Mouse (Mus musculus) kidney, adult 2 months (tissue): Measurements from ENCODE around the gene Olfr709-ps1. TPM values are rescaled to one million over a fixed set of nuclear protein-coding genes. Genes with fewer than 3 reads are reported as not detected.

Source experiments
- DNase-seq: peaks from one replicate; pipeline ENCODE4 v3.0.0; 2021
- H3K27ac ChIP-seq: fragments of 200-500 bp; 2 replicates; pipeline ENCODE4 v1.5.1; 2012; ENCODE audit warnings: low read depth, low read length, control low read depth, inconsistent platforms; ENCODE audit not compliant: insufficient read depth
- H3K27me3 ChIP-seq: fragments of 200-500 bp; replicated peaks from 2 replicates; pipeline ENCODE4 v1.6.1; 2012; ENCODE audit warnings: mild to moderate bottlenecking, moderate library complexity, low read length, inconsistent platforms; ENCODE audit not compliant: control insufficient read depth, insufficient read depth
- H3K36me3 ChIP-seq: fragments of 200-500 bp; 2 replicates; pipeline ENCODE4 v1.6.1; 2012; ENCODE audit warnings: mild to moderate bottlenecking, moderate library complexity, low read length, inconsistent platforms; ENCODE audit not compliant: control insufficient read depth, insufficient read depth
- H3K4me1 ChIP-seq: fragments of 200-500 bp; 2 replicates; pipeline ENCODE4 v1.6.1; 2011; ENCODE audit warnings: low read length; ENCODE audit not compliant: control insufficient read depth, insufficient read depth
- H3K4me3 ChIP-seq: fragments of 200-500 bp; 2 replicates; pipeline ENCODE4 v1.5.1; 2011; ENCODE audit warnings: mild to moderate bottlenecking, low read depth, low read length, control low read depth; ENCODE audit not compliant: insufficient read depth
- CTCF ChIP-seq: fragments of 200-500 bp; conservative IDR thresholded peaks from 2 replicates; pipeline ENCODE4 v1.5.1; 2011; ENCODE audit warnings: low read depth, mild to moderate bottlenecking, control low read depth, low read length, moderate library complexity, mixed read lengths; ENCODE audit not compliant: insufficient read depth, insufficient read length
- POLR2A ChIP-seq: fragments of 200-500 bp; IDR thresholded peaks from one replicate; pipeline ENCODE4 v1.6.1; 2011; ENCODE audit warnings: low read depth, low read length, control low read depth
- WGBS: fragments of 180-500 bp; shearing (Covaris S2); methylation state at CpG from one replicate; pipeline ENCODE4 v1.1.7; 2018; 5-methylcytosine and 5-hydroxymethylcytosine counted together
- polyA plus RNA-seq: library from polyadenylated mRNA; depleted of rRNA; stranded (reverse); fragments of >200 nt; gene quantifications from 2 replicates; pipeline ENCODE4 v1.2.3, GENCODE M21; 2012; rRNA removed

Olfr709-ps1 gene
- polyA plus RNA-seq, 1 experiment = not detected

DNA sequence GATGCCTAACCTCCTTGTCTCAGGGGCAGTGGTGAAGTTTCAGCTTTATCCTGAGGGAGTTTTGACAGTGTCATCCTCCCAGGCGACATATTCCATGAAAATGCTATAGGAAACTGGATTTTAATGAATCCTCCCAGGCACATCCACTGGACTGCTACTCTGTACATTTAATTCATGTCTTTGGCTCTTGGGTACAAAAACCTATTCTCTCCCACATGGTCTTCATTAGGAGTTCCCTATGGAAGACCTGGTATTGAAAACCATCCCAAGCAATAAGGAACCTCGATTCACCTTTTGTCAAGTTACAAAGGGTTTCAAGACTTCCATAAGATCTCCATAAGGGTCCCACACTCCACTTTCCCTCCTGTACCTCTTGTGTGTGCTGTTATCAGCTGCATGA lies 44.0 kb downstream of the Olfr709-ps1 start, which contains the start of gene Olfr706:
Gene Olfr706, minus strand, starts transcription at position 101 of the 400 bp plus-strand sequence.
- H3K27me3 ChIP-seq = no peaks in the 10 kb centered on the region
- no peak for DNase-seq
- no peaks in the 10 kb centered on the region for H3K4me1 ChIP-seq
- H3K36me3 ChIP-seq = no peaks in the 10 kb centered on the region
- TF ChIP-seq POLR2A = no peak
- TF ChIP-seq CTCF = no peak
- 68% methylated on average over 2 of the region's 2 CpGs for WGBS
- no peak within 1 kb of the TSS for H3K4me3 ChIP-seq
- no peak within 1 kb of the TSS for H3K27ac ChIP-seq

DNA sequence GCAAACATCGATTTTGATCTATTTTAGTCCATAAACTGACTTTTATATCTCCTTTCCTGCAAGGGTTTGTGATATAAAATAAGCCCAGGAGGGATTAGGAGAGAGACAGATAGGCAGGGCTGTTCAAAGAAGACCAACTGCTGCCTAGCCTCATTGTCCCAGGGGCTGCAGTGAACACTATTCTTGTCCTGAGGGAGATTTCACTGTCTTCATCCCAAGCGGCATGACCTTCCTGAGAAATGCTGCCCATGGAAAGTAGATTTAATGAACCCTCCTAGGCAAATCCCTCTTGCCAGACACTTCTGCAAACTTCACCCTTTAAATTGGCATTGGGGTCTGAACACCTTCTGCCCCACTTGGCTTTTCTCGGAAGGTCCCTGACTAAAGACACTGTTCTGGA lies 55.2 kb downstream of the Olfr709-ps1 start, which contains the start of gene Olfr705:
Gene Olfr705, minus strand, starts transcription at position 101 of the 400 bp plus-strand sequence.
- TF ChIP-seq CTCF (no peak), POLR2A (no peak)
- Histone ChIP-seq H3K36me3 (no peaks in the 10 kb centered on the region), H3K27me3 (no peaks in the 10 kb centered on the region), H3K4me1 (no peaks in the 10 kb centered on the region), H3K27ac (no peak within 1 kb of the TSS), H3K4me3 (no peak within 1 kb of the TSS)
- whole genome bisulfite sequencing = 80% methylated on average over 3 of the region's 3 CpGs
- no peak for DNase-seq

Other genes starting within 250 kb of the Olfr709-ps1 start
- not detected in 2 replicates for gene Olfr694, start 240.4 kb downstream of the Olfr709-ps1 start, polyA plus RNA-seq
- not detected in 2 replicates for gene Olfr695, start 215.8 kb downstream of the Olfr709-ps1 start, polyA plus RNA-seq
- not detected in 2 replicates for gene Olfr697, start 189.8 kb downstream of the Olfr709-ps1 start, polyA plus RNA-seq
- gene Olfr698, start 176.8 kb downstream of the Olfr709-ps1 start, polyA plus RNA-seq = not detected in 2 replicates
- gene Olfr699, start 139.0 kb downstream of the Olfr709-ps1 start, polyA plus RNA-seq = not detected in 2 replicates
- gene Olfr700, start 123.4 kb downstream of the Olfr709-ps1 start, polyA plus RNA-seq = not detected in 2 replicates
- not detected in 2 replicates for gene Olfr701, start 118.1 kb downstream of the Olfr709-ps1 start, polyA plus RNA-seq
- not detected in 2 replicates for gene Olfr702, start 98.3 kb downstream of the Olfr709-ps1 start, polyA plus RNA-seq
- gene Olfr703, start 88.9 kb downstream of the Olfr709-ps1 start, polyA plus RNA-seq = not detected in 2 replicates
- not detected in 2 replicates for gene Olfr704, start 69.0 kb downstream of the Olfr709-ps1 start, polyA plus RNA-seq
- gene Olfr705, start 55.3 kb downstream of the Olfr709-ps1 start, polyA plus RNA-seq = not detected in 2 replicates
- gene Olfr706, start 44.1 kb downstream of the Olfr709-ps1 start, polyA plus RNA-seq = not detected in 2 replicates
- not detected in 2 replicates for gene Olfr707, start 31.0 kb downstream of the Olfr709-ps1 start, polyA plus RNA-seq
- not detected in 2 replicates for gene Olfr1532-ps1, start 24.2 kb downstream of the Olfr709-ps1 start, polyA plus RNA-seq
- not detected in 2 replicates for gene Olfr710, start 16.1 kb upstream of the Olfr709-ps1 start, polyA plus RNA-seq
- not detected in 2 replicates for gene Olfr6, start 31.7 kb upstream of the Olfr709-ps1 start, polyA plus RNA-seq
- not detected in 2 replicates for gene Olfr711, start 43.2 kb upstream of the Olfr709-ps1 start, polyA plus RNA-seq
- gene Olfr2, start 73.9 kb upstream of the Olfr709-ps1 start, polyA plus RNA-seq = not detected in 2 replicates
- gene Olfr713, start 99.0 kb upstream of the Olfr709-ps1 start, polyA plus RNA-seq = not detected in 2 replicates
- gene Olfr714, start 138.8 kb upstream of the Olfr709-ps1 start, polyA plus RNA-seq = not detected in 2 replicates
- gene Olfr17, start 161.0 kb upstream of the Olfr709-ps1 start, polyA plus RNA-seq = not detected in 2 replicates
- not detected in 2 replicates for gene Olfr715b, start 178.2 kb upstream of the Olfr709-ps1 start, polyA plus RNA-seq
- gene Olfr715, start 198.9 kb upstream of the Olfr709-ps1 start, polyA plus RNA-seq = not detected in 2 replicates
- not detected in 2 replicates for gene Olfr716, start 206.1 kb upstream of the Olfr709-ps1 start, polyA plus RNA-seq
- gene Nlrp14, start 234.8 kb upstream of the Olfr709-ps1 start, polyA plus RNA-seq = not detected in 2 replicates